Comparison of ENCODE assay signal across 8 mouse cellular contexts in the genomic region with DNA sequence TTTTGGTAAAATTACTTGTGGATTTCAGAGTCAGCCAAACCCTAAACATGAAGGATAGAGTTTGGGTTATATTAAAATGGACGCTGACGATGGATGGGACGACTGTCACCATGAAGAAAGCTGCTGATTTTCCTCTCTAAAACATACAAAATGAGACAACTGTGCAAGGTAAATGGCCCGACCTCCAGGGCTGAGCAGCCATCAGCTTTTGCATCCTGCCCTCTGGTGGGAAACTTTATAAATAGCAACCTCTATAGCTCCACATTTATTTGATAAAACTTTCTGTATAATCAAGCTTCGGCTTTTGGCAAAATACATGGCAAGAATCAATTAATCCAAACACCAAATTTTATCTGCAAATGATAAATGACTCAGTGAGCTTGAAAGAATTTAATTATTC. TPM values are rescaled to one million over a fixed set of nuclear protein-coding genes. Genes with fewer than 3 reads are reported as not detected.
DNase-seq lines count a peak whose midpoint lies in the region; ATAC-seq lines count a peak whose summit lies in the region.

No protein-coding gene starts in this region.

- peak; percentile 63; the same call in 1 of the 2 replicates for ATAC-seq in granulocyte monocyte progenitor cell, adult 5-6 weeks (replicated peaks; ENCODE audit: poor library complexity, severe bottlenecking)

- DNase-seq in layer of hippocampus, adult 11-12 months (ENCODE audit: low spot score): peak; percentile 30
- DNase-seq in layer of hippocampus, adult 9-10 months (ENCODE audit: low spot score): no peak
- DNase-seq in ES-CJ7 (ENCODE audit: low read depth, low spot score): peak; percentile 19
- peak; percentile 71 for DNase-seq in brain, adult 2 months (ENCODE audit: low read depth, low spot score)
- peak; percentile 25 for DNase-seq in retina, postnatal 7 days (ENCODE audit: low read depth, low spot score)
- no peak for DNase-seq in spleen, adult 12 weeks (ENCODE audit: low spot score)
- DNase-seq in kidney, adult 18-20 months: no peak

RNA-seq across cellular contexts. Expression of gene Slc9a9, which starts 57.7 kb away (rescaled TPM):
- total RNA-seq in granulocyte monocyte progenitor cell, adult 5-6 weeks (2014; fragmentation: Nextera tagmentation): 10.5 and 13.8 TPM in 2 replicates
- total RNA-seq in granulocyte monocyte progenitor cell, adult 5-6 weeks (2017): 7.6 and 11.1 TPM in 2 replicates

Comparison
In these comparisons a context has a peak if more than half of its experiments do, and no peak if none do; other contexts are left out.
1. DNase-seq: peak in layer of hippocampus, adult 11-12 months (single experiment), ES-CJ7 (single experiment), brain, adult 2 months (single experiment) and retina, postnatal 7 days (single experiment); none in layer of hippocampus, adult 9-10 months (single experiment), spleen, adult 12 weeks (single experiment) and kidney, adult 18-20 months (single experiment).